Mouse (Mus musculus): Measurements from ENCODE around the gene Dld. TPM values are rescaled to one million over a fixed set of nuclear protein-coding genes. Genes with fewer than 3 reads are reported as not detected.

Gene Dld
- polyA plus RNA-seq, 1 experiment from 2014 or later: 126 TPM

GRCm38 (mm10) chr12:31283617-31284136 lies 67.6 kb downstream of the Dld start:
- no peak overlapping the region for H3K4me2 ChIP-seq
- ATAC-seq: no peak
- 72% methylated on average over 4 of the region's 4 CpGs for WGBS

GRCm38 (mm10) chr12:31283131-31283530 lies 68.1 kb downstream of the Dld start:
- Histone ChIP-seq H3K9me3 (replicated peaks) (no peaks in the 10 kb centered on the region), H3K27me3 (no peaks in the 10 kb centered on the region), H3K4me1 (peaks cover 10% of the 10 kb centered on the region), H3K9ac (no peak overlapping the region), H3K4me2 (no peak overlapping the region), H3K4me3 (no peak overlapping the region), H3K36me3 (ENCODE audit: poor library complexity, severe bottlenecking) (no peaks in the 10 kb centered on the region), H3K27ac (no peak overlapping the region)
- 87% methylated on average over 4 of the region's 4 CpGs for WGBS
- ATAC-seq: no peak

More at GRCm38 (mm10) chr12:31283617-31284136, 67.6 kb downstream of the Dld start:
- Histone ChIP-seq H3K4me3 (no peak overlapping the region), H3K27me3 (no peaks in the 10 kb centered on the region), H3K27ac (no peak overlapping the region), H3K36me3 (ENCODE audit: poor library complexity, severe bottlenecking) (no peaks in the 10 kb centered on the region), H3K9me3 (replicated peaks) (no peaks in the 10 kb centered on the region), H3K9ac (no peak overlapping the region), H3K4me1 (peaks cover 10% of the 10 kb centered on the region)

- ATAC-seq: no peak
- Histone ChIP-seq H3K4me2 (no peak overlapping the region), H3K9me3 (replicated peaks) (no peaks in the 10 kb centered on the region), H3K9ac (no peak overlapping the region), H3K27ac (no peak overlapping the region), H3K4me3 (no peak overlapping the region), H3K27me3 (no peaks in the 10 kb centered on the region), H3K36me3 (ENCODE audit: poor library complexity, severe bottlenecking) (no peaks in the 10 kb centered on the region), H3K4me1 (peaks cover 10% of the 10 kb centered on the region)
- WGBS: 88% methylated on average over 5 of the region's 5 CpGs
Measured at GRCm38 (mm10) chr12:31282241-31282640, 69.0 kb downstream of the Dld start.

Other genes with a start within 250 kb of the Dld start
- gene Gm6993, start 110.7 kb downstream of the Dld start, polyA plus RNA-seq (2015; fragmentation: Nextera tagmentation; extraction: Ambion mirVana): not detected in 2 replicates
- 12.5 and 15.2 TPM in 2 replicates for gene Lamb1, start 86.2 kb downstream of the Dld start, polyA plus RNA-seq (2015; fragmentation: Nextera tagmentation; extraction: Ambion mirVana)
- gene Slc26a3, start 39.4 kb upstream of the Dld start, polyA plus RNA-seq (2015; fragmentation: Nextera tagmentation; extraction: Ambion mirVana): 0.09 TPM in 1 of 2 replicates, not detected in the other
- 14.7 and 15.9 TPM in 2 replicates for gene Cbll1, start 148.2 kb upstream of the Dld start, polyA plus RNA-seq (2015; fragmentation: Nextera tagmentation; extraction: Ambion mirVana)
- 0.05 TPM in 1 of 2 replicates, not detected in the other for gene Slc26a4, start 208.5 kb upstream of the Dld start, polyA plus RNA-seq (2015; fragmentation: Nextera tagmentation; extraction: Ambion mirVana)

Data from forebrain, embryonic 13.5 days (tissue).